Comparison of ENCODE assay signal across 8 mouse cellular contexts in genomic region chr8:105518436-105519313, GRCm38 (mm10). TPM values are rescaled to one million over a fixed set of nuclear protein-coding genes. Genes with fewer than 3 reads are reported as not detected.
DNase-seq lines count a peak whose midpoint lies in the region; ATAC-seq and TF ChIP-seq lines count a peak whose summit lies in the region.

Gene Hsd11b2, plus strand, starts transcription at chr8:105518755.

- H3K27me3 ChIP-seq in forebrain, embryonic 16.5 days (replicated peaks; ENCODE audit: control insufficient read depth, insufficient read depth, low read length) = peaks cover 22% of the 10 kb centered on the region
- H3K27me3 ChIP-seq in limb, embryonic 13.5 days = peaks cover 12% of the 10 kb centered on the region
- H3K27me3 ChIP-seq in midbrain, embryonic 12.5 days = peaks cover 30% of the 10 kb centered on the region

- peak within 1 kb of the TSS; percentile 59 for H3K9ac ChIP-seq in forebrain, embryonic 16.5 days (replicated peaks; ENCODE audit: low read depth, low read length)
- H3K9ac ChIP-seq in limb, embryonic 13.5 days = peak within 1 kb of the TSS; percentile 80
- peak within 1 kb of the TSS; percentile 91 for H3K9ac ChIP-seq in midbrain, embryonic 12.5 days (replicated peaks)

- peak; percentile 37 to 49 for DNase-seq in frontal cortex, postnatal 36 days (ENCODE audit: low spot score in 2 of 2)
- no peak for DNase-seq in frontal cortex, postnatal 14 days (ENCODE audit: low spot score in 2 of 2)
- peak; percentile 81 for DNase-seq in induced T-regulatory cell, adult 2 months (ENCODE audit: low read depth)
- peak; percentile 25 to 30 for DNase-seq in spleen, postnatal 14 days (ENCODE audit: low spot score in 2 of 2)

- TF ChIP-seq CTCF in bone marrow, adult 2 months (IDR thresholded peaks at IDR 0.05; ENCODE audit: control insufficient read depth, insufficient read depth, low read length) = no peak

- no peaks in the 10 kb centered on the region for H3K36me3 ChIP-seq in forebrain, embryonic 16.5 days (ENCODE audit: control insufficient read depth, insufficient read depth)
- peaks cover 19% of the 10 kb centered on the region for H3K36me3 ChIP-seq in limb, embryonic 13.5 days
- H3K36me3 ChIP-seq in midbrain, embryonic 12.5 days = peaks cover 17% of the 10 kb centered on the region

- H3K4me1 ChIP-seq in bone marrow, adult 2 months (ENCODE audit: control insufficient read depth, insufficient read depth, low read length) = peaks cover 3% of the 10 kb centered on the region
- H3K4me1 ChIP-seq in forebrain, embryonic 16.5 days (replicated peaks; ENCODE audit: control insufficient read depth, insufficient read depth, low read length) = peaks cover 20% of the 10 kb centered on the region
- H3K4me1 ChIP-seq in limb, embryonic 13.5 days = peaks cover 74% of the 10 kb centered on the region
- peaks cover 51% of the 10 kb centered on the region for H3K4me1 ChIP-seq in midbrain, embryonic 12.5 days

- under 1% methylated on average over 68 of the region's 68 CpGs for WGBS in bone marrow, adult 2 months
- under 1% methylated on average over 67 of the region's 68 CpGs for WGBS in forebrain, embryonic 16.5 days
- WGBS in limb, embryonic 13.5 days = 1% methylated on average over 66 of the region's 68 CpGs
- WGBS in midbrain, embryonic 12.5 days = under 1% methylated on average over 63 of the region's 68 CpGs

- peak within 1 kb of the TSS; percentile 18; the same call in 1 of the 2 replicates for H3K27ac ChIP-seq in bone marrow, adult 2 months (ENCODE audit: control insufficient read depth, insufficient read depth, low read depth, low read length, poor library complexity)
- H3K27ac ChIP-seq in forebrain, embryonic 16.5 days (ENCODE audit: low read length) = no peak within 1 kb of the TSS
- H3K27ac ChIP-seq in limb, embryonic 13.5 days = peak within 1 kb of the TSS; percentile 69
- peak within 1 kb of the TSS; percentile 80 for H3K27ac ChIP-seq in midbrain, embryonic 12.5 days (replicated peaks)

- H3K4me2 ChIP-seq in forebrain, embryonic 16.5 days (ENCODE audit: low read length) = peak within 1 kb of the TSS; percentile 98
- H3K4me2 ChIP-seq in limb, embryonic 13.5 days (replicated peaks) = peak within 1 kb of the TSS; percentile 99
- H3K4me2 ChIP-seq in midbrain, embryonic 12.5 days (replicated peaks) = peak within 1 kb of the TSS; percentile 96

- no peak for TF ChIP-seq POLR2A in bone marrow, adult 2 months (IDR thresholded peaks at IDR 0.05; ENCODE audit: borderline replicate concordance, control insufficient read depth, low read depth, low read length)

- no peaks in the 10 kb centered on the region for H3K9me3 ChIP-seq in forebrain, embryonic 16.5 days (ENCODE audit: control insufficient read depth, low read length)
- H3K9me3 ChIP-seq in limb, embryonic 13.5 days = no peaks in the 10 kb centered on the region
- no peaks in the 10 kb centered on the region for H3K9me3 ChIP-seq in midbrain, embryonic 12.5 days

- peak within 1 kb of the TSS; percentile 43 for H3K4me3 ChIP-seq in bone marrow, adult 2 months (replicated peaks; ENCODE audit: control insufficient read depth, low read depth, low read length)
- peak within 1 kb of the TSS; percentile 54 for H3K4me3 ChIP-seq in forebrain, embryonic 16.5 days (replicated peaks; ENCODE audit: low read length)
- peak within 1 kb of the TSS; percentile 64 for H3K4me3 ChIP-seq in limb, embryonic 13.5 days
- peak within 1 kb of the TSS; percentile 67 for H3K4me3 ChIP-seq in midbrain, embryonic 12.5 days

- peak; percentile 75 for ATAC-seq in forebrain, embryonic 16.5 days
- ATAC-seq in limb, embryonic 13.5 days (ENCODE audit: low FRiP score, low read depth) = peak; percentile 49
- ATAC-seq in midbrain, embryonic 12.5 days (ENCODE audit: low FRiP score, low read depth) = peak; percentile 63

RNA-seq across cellular contexts. Expression of gene Hsd11b2, which starts in this region (rescaled TPM):
- 0.82 TPM in 1 of 2 replicates, not detected in the other for polyA plus RNA-seq in bone marrow, adult 2 months (2011; ENCODE audit: insufficient read depth, insufficient read length, low replicate concordance, missing spikeins)
- polyA plus RNA-seq in forebrain, embryonic 16.5 days (2015; fragmentation: Nextera tagmentation; extraction: Ambion mirVana) = 0.35 and 0.48 TPM in 2 replicates
- polyA plus RNA-seq in limb, embryonic 13.5 days (2015; fragmentation: Nextera tagmentation; extraction: Ambion mirVana) = 5.9 and 7.6 TPM in 2 replicates
- polyA plus RNA-seq in midbrain, embryonic 12.5 days (2016; fragmentation: Nextera tagmentation; extraction: Ambion mirVana) = 20.1 and 23.5 TPM in 2 replicates

Comparison
In these comparisons a context has a peak if more than half of its experiments do, and no peak if none do; other contexts are left out.
1. DNase-seq: peak in frontal cortex, postnatal 36 days (2 of 2), induced T-regulatory cell, adult 2 months (single experiment) and spleen, postnatal 14 days (2 of 2); none in frontal cortex, postnatal 14 days (0 of 2).
2. Peak in ATAC-seq, H3K4me3 ChIP-seq, H3K9ac ChIP-seq and H3K4me2 ChIP-seq in forebrain, embryonic 16.5 days; RNA of the gene not detected or under 1 TPM.
3. Peak in every context shown above with its lines, with median percentiles within 50 percentile points of each other: H3K4me3 ChIP-seq, ATAC-seq, H3K4me2 ChIP-seq and H3K9ac ChIP-seq.